Mouse (Mus musculus) cerebellum, adult 11 months (tissue): Measurements from ENCODE around the gene Ranbp3.
A peak's percentile ranks its signal among the peaks of the same experiment; 100 is the strongest.

Experiments used
- DNase-seq: peaks from one replicate; pipeline ENCODE4 v3.0.0; 2022

Gene Ranbp3

DNA sequence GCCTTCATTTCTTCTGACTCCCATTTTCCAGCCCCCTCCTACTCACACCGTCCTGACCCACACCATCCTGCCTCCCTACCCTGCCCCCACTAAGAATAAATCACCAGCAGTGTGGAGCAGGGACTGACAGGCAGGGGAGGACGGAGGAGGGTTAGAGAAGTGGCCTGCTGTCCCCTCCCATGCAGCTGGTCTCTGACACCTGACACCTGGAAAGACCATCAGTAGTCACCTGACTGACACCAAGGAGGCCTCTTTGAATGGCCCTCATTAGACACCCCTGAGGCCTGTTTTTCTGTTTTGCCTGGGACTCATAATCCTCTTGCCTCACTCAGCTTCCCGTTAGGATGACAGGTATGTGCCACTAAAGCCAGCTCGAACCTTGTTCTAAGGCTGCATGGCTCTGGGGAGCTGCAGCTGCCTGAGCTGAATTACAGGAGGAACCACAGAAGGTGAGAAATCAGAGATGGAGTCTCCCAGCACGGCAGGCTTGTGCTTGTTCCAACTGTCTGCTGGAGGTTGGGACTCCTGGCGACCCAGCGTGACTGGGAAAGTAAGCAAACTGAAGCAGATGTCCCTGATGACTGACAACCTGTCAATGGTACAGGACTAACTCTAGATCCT, 54.0 kb downstream of the Ranbp3 start:
- DNase-seq, result no peak

DNA sequence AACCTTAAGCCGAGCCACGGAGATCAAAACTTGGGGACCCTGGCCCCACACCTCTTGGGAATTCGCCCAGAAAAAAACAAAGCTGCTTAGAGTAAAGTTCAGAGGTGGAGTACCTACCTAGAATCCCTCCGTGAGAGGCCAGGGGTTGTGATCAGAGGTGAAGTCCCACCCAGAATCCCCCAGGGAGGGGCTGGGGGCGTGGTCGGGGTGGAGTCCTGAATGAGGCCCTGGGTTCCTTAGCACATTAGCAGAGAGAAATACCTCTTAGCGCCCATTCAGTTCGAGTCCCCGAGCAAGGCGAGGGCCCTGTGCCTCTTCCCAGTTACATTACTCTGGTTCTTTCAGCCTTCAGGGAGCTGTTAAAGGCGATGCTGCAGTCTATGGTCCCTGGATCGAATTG, 54.6 kb downstream of the Ranbp3 start:
- no peak for DNase-seq

DNA sequence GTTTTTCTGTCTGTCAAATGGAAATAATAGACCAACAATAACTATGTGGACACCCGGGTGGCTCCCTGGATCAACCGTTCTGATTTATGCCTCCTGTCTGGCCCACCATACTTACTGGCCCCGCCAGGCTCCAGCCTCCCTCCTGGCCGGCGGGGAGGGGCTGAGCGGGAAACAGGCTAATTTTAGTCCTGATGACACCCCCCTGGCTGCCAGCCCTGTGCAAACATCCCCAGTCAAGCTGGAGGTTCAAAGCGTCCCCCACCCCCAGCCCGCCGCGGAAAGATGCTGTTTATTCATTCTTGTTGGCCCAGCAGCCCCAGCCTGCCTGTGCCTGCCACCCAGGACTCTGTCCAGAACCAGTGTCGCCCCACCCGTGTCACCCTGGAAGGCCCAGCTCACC, 55.0 kb downstream of the Ranbp3 start:
- no peak for DNase-seq

DNA sequence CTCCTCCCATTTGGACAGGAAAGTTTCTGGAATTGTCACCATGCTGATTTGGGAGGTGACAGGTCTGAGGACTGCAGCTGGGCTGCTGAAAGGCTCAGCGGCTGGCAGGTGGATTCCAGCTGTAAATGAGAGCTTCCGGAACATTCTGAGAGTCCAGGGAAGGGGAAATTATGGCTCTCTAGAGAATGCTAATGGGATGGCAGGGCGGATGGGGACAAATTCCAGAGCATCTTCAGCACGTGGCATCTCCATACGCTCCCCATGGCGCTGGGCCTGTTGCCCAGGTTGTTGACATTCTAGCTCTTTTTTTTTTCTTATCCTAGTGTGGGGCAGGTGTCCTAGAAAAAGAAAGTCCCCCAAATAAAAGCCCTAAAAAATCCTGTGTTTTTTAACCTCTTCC, 56.1 kb downstream of the Ranbp3 start:
- no peak for DNase-seq

DNA sequence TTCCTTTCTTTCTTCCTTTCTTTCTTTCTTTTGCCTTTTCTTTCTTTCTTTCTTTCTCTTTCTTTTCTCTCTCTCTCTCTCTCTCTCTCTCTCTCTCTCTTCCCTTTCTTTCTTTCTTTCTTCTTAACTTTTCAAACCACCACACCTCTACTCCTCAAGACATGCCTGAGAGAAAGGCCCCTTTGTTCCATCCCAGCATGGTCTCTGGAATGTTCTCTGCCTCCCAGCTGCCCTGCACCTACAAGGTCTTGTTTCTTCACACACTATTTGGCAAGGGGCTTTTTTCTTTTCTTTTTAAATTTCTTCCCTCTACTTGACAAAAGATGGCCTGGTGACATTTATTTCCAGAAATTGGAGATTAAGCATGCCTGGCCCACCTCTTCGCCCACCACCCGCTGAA, 56.6 kb downstream of the Ranbp3 start:
- DNase-seq, result no peak

DNA sequence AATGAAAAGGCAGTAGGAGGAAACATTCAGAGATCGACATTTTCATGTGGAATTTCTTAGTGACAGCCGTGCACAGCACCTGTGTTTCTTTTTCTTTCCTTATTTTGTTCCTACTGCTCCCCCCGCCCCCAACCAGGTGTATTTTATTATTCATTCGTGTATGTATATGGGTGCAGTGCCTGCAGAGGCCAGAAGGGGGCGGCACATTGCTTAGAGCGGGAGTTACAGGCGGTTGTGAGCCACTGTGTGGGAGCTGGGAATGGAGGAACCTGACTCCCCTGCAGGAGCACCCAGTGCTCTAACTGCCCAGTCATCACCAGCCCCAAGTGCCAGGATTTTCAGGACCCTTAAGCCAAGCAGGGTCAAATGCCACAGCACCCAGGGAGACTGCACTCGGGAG, 63.4 kb downstream of the Ranbp3 start:
- no peak for DNase-seq

DNA sequence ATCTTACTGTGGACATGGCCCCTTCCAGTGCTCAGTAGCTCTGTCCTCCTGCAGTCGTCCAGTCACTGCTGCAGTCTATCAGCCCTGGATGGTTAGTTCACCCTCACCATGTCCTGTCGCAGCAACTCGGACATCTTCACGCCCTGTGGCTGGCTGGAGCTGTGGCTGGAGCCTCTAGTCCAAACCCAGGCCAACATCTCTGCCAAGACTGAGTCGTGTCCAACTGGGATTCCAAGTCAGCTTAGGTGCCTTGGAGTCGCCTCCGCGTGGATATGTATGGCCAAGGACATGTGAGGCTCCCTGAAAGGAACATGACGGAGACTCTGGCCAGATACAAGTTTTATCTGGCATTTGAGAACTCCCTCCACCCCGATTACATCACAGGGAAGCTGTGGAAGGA, 65.1 kb downstream of the Ranbp3 start:
- no peak for DNase-seq

DNA sequence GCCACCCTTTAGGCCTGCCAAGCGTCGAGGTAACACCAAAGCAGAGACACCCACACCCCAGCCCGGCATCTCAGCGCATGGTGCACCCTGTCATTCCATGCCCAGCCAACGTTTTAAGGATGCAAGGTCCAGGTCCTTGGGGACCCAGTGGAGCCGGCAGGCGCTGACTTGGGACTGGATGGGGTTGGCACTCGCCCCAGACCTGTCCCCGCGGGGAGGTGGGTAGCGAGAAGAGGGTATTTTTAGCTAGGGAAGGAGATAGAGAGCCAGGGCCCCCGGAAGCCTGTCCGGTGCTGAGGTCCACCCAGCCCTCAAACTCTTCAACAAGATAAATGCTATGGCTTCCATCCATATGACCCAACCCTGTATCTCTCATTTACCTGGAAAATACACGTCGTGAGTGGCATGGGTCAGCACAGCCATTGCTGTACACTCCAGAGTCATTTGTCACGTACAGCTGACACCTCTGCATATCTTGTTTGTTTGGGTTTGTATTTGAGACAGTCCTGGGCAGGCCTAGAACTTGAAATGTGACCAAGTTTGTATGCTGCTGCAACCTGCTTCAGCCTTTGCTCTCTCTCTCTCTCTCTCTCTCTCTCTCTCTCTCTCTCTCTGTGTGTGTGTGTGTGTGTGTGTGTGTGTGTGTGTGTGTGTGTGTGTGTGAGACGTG, 67.2 kb downstream of the Ranbp3 start:
- DNase-seq, result no peak

DNA sequence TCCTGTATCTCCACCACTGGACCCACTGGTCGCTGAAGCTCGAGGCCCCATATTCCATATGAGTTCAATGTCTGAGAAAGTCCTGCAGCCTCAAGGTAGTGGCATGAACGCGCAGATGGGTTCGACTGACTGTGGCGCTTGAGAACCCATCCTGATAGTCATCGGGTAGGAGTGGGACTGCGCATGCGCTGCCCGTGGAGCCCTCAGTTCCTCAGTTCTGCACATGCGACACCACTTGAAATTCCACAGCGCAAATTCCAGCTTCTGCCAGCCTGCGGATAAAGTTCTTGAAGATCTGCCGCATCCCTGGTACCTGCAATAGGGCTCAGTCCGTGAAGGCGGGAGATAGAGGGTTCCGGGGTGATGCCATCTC, 67.7 kb downstream of the Ranbp3 start:
- DNase-seq, result no peak

DNA sequence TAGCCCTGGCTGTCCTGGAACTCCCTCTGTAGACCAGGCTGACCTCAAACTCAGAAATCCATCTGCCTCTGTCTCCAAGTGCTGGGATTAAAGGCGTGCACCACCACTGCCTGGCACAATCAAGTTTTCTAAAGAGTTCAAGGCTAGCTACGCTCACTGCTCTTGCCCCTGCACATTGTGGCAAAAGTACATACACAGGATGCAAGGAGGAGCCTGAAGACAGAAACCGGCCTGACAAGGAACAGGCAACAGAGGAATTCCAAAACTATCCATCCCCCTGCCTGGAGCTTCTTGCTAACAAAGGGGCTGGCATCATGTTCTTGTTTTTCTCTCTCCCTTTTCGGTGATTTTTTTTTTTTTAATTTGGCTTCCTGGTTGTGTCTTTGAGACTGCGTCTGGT, 71.1 kb downstream of the Ranbp3 start:
- no peak for DNase-seq

DNA sequence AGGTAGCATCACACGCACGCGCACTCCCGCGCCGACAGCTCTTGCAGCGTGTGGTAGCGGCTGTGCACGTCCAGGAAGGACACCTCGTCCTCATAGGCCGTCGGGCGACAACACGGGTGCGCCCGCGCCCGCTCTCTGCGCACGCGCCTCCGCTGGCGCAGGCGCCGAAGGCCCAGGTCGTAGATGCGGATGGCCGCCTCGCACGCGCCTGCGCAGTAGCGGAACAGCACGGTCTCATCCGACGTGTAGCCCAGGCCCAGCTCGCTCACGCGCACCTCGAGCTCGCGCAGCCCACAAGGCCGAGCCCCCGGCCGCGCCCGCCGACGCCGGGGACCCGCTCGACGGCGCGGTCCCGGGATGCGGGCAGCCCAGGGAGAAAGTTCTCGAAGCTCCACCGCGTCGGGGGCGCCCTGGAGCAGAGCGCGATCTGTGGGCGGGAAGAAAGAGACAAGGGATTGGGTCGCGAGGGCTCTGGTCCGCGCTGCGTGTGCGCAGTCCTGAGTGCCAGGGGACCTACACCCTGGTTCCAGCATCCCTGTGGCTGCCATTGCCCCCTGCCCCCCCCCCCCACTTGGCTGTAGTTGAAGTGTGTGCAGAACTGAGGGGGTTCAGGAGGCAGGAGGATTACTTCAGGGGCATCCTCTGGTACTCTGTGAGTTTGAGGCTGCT, 78.4 kb downstream of the Ranbp3 start:
- no peak for DNase-seq

DNA sequence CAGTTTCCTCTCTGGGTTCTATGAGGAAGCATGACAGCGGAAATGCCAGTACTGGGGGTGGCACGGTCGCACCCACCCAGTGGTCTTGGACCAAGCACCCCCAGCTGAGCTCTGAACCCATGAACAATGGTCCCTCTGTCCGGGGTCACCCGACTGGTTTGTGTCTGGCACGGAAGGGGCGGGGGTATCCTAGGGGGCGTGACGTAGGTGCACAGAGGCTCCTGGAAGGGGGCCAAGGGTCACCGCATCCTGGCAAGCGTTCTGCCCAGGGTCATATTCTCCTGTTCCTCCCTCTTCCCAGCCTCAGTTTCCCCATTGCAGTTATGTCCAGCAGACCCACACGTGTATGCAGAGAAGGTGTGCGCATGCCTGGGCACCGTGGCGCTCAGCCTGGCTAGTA, 80.4 kb downstream of the Ranbp3 start:
- no peak for DNase-seq

DNA sequence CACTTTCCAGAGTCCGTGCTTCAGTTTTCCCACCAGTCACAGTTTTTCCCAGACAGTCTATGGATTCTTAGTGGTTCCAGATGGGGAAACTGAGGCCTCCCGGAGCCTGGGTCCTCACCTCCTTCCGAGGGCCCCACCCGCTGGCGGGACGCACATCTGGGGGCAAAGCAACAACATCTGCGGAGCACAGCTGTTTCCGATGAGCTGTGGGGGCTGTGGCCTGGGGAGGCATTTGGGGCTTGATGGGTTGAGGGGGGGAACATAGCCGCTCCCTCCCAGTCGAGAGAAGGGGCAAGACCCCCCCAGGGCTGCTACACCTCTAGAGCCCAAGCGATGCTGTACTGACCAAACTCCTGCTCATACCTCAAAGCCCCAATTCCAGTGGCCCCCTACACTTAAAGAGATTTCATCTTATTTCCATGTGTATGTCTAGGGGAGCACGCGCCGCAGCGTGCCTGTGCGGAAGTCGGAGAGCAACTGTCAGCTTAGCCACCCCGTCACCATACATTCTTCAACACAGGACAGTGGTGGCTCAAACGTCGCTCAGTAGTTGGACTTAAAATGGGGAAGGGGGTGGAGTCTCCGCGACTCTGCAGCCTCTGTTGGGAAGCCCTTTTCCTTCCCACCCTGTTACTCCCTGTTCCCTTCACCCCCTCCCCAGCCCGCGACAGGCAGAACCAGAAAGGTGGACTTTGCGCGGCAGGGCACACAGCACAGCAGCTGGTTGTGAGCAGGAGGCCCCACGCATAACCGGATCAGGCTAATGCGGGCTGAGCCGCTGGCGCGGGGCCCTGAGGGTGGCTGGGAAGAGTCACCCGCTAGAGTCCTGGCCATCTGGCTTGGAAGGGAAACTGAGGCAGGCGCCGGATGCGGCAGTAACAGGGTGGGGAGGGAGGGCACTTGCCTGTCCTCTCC, 81.4 kb downstream of the Ranbp3 start:
- no peak for DNase-seq

DNA sequence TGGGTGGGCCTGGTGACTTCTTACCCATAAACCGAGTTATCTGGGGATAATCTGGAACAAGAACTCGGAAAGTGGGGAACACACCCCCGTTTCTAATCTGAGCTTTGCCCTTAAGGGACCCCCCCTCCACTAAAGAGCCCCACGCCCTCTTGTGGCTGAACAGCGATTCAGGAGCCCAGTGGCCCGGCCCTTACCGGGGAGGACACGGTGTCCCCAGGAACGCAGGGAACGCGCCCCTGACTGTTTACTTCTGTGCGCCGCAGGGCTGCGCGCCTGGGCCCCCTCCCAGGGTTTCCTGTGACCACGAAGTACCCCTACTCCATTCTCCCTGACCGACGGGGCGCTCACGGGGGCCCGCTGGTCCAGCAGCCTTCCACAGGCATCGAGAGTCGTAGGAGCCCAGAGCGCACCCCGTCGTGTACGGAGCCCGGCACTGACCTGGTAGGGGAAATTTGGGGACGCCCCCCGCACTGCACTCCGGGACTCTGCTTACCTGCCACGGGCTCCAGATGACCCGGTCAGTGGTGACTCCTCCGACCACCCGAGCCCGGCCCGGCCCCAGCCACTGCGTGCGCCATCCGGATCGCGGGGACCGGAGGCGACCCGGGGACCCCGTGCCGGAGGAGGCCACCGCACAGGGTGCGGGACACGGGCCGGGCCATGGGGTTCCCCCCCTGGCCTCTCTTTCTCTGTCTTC, 83.8 kb downstream of the Ranbp3 start:
- DNase-seq, result no peak

DNA sequence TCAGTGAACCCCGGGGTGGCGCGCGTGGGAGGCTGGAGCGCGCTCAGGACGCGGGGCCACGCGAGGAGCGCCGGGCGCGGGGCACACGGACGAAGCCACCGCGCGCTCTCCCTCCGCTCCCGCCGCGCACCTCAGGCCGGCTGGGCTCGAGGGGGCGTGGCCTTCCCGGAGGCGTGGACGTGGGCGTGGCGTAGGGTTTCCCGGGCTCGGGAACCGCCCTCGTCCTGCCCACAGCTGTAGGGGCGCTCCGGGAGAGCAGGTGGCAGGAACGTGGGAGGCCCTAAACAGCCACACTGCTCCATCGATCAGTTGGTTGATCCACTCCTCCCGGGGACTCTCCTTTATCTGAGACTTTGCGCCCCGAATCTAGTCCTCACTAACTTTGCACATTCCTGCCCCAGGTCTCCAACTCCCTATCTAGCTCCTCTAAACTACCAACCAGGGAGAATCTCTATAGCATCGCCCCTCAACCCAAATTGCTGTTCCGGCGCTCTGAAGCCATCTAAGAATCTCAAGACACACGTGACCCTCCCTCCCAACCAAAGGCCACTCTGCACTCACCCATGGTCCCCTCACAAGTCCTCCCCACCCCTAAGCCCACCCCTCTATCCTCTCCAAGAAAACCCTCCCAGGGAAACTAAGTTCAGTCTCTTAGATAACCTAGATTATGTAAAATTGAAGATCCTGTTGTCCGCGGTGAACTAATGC, 84.5 kb downstream of the Ranbp3 start, which contains the start of gene Nrtn:
Gene Nrtn, minus strand, starts transcription at position 115 of the 708 bp plus-strand sequence.
- DNase-seq, result peak; percentile 32

DNA sequence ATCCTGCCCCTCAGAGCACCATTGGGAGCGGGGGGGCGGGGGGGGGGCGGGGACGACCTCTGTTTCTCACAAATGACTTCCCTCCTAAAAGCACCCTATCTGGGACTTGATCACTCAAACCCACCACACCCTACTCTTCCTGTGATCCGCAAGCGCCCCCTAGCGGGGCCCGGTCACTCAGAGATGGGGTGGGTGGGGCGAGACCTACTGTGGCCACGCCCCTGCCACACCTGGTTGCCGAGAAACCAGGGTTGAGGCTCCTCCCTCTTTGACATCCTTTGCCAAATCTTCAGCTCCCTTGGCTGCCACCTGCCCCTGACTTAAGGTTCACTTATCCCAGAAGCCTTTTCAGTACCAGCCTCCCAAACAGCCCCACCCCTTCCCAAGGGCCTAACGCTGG, 85.0 kb downstream of the Ranbp3 start:
- peak; percentile 55 for DNase-seq

DNA sequence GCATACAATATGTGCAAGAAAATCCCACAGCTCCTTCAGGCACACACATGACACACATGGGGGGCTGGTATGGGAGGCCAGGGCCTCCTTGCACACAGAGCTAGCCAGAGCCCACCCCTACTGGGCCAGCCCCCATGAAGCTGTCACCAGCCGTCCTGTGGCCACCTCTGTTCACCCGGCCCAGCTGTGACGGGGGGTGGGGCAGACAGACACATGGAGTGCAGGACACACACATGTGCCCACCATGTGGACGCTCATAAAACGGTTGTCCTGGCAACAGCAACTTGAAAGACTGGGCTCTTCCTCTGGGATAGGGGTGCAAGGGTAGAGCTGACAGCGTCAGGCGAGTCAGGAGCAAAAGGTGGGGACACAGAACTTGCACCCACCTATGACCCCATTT, 86.2 kb downstream of the Ranbp3 start:
- DNase-seq, result no peak

DNA sequence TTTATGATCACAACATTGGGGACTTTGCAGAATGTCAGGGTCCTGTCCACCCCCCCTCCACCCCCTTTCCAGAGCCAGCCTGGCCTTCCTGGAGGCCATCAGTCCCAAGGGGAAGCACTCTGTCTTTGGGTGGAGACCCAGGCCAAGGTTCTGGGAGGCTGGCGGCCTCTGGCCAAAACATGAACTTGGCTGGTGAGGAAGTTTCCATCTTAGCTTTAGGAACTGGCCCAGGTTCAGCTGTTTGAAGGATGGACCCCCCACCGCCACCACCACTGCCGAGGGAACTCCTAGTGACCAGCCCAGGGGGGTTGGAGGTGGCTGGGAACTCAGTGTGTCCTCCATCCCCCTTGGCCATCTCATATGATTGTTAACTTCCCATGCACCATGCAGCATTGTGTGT, 88.0 kb downstream of the Ranbp3 start:
- DNase-seq, result peak; percentile 51
